Mouse (Mus musculus) frontal cortex, adult 2 months (tissue): ENCODE measurements around the gene Ctnnal1. TPM values are rescaled to one million over a fixed set of nuclear protein-coding genes. Genes with fewer than 3 reads are reported as not detected.
"Not testable (repeated sequence)": the region's sequence is repeated elsewhere in the genome, so short reads cannot be mapped to it uniquely, and the experiment has no call there.

ENCODE experiments used
- DNase-seq, 2 experiments: peaks; one replicate each; pipeline ENCODE4 v3.0.0; 2022; ENCODE audit warnings: low spot score in 1 of 2; ENCODE audit errors: extremely low spot score in 1 of 2
- polyA plus RNA-seq: library from polyadenylated mRNA; depleted of rRNA; stranded (reverse); fragments of >200 nt; gene quantifications from 2 replicates; pipeline ENCODE4 v1.2.3, GENCODE M21; 2012; rRNA removed

The Ctnnal1 gene
- polyA plus RNA-seq = 21.6 and 23.9 TPM in 2 replicates

GRCm38 (mm10) chr4:56865003-56865511 lies at the start of gene Ctnnal1:
Gene Ctnnal1, minus strand, starts transcription at chr4:56865188.
- peak; percentile 75 to 80 for DNase-seq

- no peak for DNase-seq
Measured at GRCm38 (mm10) chr4:56914761-56915160, 49.8 kb upstream of the Ctnnal1 start.

DNA sequence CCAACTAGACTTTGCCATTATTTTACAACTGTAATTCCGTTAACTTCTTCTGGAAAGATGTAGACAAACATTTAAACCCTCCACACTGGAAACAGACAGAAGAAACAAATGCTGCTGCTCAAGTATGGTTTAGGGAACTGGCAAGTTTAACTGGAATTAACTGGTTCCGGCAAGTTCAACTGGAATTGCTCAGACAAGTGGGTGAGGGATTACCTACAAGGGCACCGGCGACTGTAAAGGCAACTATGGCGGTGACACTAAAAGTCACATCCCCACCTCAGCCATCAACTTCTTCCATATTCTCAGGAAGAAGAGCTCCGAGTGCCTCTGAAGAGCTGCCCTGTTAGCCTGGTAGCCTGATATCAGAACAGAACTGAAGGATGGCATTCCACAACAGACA lies 49.4 kb upstream of the Ctnnal1 start:
- no peak for DNase-seq

GRCm38 (mm10) chr4:56912382-56913001 lies 47.5 kb upstream of the Ctnnal1 start:
- no peak for DNase-seq

- peak; percentile 25 to 33 for DNase-seq
Measured at GRCm38 (mm10) chr4:56909568-56909967, 44.6 kb upstream of the Ctnnal1 start.

DNA sequence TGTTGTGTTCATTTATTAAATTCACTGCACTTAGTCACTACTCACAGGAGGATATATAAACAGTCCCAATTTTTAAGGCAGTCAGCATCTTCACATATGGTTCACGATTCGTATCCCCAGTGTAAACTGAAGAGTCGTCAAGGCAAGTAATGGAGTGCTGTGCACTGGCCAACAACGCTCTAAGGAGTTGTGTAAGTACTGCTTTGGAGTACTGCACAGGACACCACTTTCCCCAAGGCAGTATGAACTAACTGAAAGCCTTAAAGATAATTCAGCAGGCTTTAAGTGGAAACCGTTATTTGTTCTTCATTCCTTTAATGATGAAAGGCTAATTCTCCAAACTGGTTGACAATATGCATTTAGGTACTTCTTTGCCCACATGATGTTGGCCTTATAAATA lies 42.7 kb upstream of the Ctnnal1 start:
- DNase-seq = no peak

DNA sequence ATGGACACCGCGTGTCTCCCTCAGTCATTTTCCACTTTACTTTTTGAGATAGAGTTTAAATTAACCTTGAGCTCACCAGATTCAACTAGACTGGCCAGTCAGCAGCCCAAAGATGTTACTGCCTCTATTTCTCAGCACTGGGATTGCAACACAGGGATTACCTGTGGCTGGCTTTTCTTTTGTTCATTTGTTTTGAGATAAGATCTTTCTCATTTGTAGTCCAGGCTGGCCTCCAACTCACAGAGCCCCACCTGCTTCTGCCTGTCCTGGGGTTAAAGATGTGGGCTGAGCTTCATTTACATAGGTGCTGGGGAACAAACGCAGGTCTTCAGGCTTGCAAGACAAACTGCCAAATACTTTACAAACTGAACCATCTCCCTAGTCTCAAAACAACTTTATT lies 41.9 kb upstream of the Ctnnal1 start:
- DNase-seq = no peak

- no peak for DNase-seq
Measured at GRCm38 (mm10) chr4:56905507-56905906, 40.5 kb upstream of the Ctnnal1 start.

GRCm38 (mm10) chr4:56901671-56902070 lies 36.7 kb upstream of the Ctnnal1 start:
- DNase-seq = no peak

DNA sequence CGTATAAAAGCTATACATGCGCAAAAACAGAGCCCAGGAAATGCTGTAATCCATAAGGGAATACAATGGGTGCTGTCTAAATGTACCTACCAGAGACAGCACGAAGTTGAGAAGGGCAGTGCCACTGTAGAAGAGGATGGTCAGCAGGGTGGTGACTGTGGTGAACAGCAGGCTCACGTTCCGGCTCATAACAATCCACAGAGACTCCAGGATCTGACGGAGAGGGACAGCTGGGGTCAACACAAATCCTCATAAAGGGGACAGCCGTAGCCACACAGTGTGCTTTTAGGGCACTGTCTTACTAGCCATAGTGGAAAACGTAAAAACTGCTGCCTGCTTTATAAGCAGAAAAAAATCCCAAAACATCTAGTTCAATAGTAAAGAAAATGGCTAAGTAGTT lies 34.2 kb upstream of the Ctnnal1 start:
- no peak for DNase-seq

GRCm38 (mm10) chr4:56897511-56897910 lies 32.5 kb upstream of the Ctnnal1 start:
- no peak for DNase-seq

DNA sequence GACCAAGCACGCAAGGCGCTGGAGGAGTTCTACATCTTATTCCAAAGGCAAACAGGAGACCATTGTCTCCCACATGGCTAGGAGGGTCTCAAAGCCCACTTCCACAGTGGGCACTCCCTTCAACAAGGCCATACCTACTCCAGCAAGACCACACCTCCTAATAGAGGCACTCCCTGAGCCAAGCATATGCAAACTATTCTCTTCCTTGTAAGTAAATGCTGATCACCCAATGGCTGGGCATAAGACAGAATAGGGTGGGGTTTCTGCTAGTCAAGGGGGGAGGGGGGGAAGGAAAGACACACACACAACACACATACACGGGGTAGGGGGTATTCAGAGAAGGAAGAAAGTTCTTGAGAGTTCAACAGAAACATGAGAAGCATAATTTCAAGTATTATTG lies 29.2 kb upstream of the Ctnnal1 start:
- no peak for DNase-seq

DNA sequence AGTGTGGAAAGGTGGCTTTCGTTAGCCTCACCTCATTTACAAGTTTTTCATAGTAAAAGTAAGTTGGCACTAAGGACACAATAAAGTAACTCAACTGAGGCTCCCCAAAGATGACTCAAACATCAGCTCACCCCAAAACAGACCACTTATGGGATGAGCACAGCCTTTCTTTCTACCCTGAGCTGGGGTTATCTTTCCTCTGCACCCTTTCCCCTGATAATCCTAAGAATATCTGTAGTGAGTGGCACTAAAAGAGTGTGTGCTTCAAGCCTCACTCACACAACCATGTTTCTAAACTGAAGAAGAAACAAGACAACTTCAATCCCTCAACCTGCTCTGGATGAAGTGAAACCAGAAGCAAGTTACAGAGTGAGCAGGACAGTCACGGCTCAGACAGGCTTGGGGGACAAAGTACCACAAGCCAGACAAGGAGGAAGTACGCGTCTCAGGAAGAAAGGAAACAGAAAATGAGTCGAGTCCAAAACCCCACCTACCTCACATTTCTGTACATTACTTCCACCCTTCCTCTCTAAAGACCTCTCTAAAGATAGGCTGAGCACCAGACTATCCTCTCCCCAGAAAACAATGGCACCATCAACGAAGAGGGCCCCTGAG lies 27.6 kb upstream of the Ctnnal1 start:
- DNase-seq = no peak

GRCm38 (mm10) chr4:56888483-56888882 lies 23.5 kb upstream of the Ctnnal1 start:
- DNase-seq = no peak

DNA sequence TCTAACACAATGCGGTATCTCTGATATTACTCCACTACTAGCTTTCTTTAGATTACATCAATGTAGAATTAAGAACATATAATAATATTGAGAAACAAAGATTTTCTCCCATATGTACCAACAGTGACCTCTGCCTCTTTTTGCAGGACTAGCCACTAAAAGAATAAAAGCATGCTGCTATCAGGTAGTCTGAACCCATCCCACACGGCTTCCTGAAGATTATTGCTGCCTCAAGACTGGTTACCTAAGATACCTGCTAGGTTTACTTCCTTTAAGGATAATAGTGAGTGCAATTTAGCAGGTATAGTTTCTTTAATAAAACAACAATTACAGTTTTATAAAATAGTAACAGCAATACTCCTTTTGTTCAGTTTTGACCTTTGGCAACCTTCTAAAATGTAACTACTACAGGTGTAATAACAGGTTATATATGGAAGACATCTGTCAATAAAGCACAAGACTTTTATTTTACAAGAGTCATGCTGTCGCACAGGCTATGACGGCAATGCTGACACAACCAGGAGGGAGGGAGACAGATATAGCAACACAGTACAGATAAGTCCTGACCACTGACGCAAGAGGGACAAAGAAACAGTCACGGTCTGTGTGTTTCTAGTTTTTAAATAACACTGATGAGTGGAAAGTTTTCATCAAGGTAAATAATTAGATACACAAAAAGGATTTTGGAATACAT lies 21.4 kb upstream of the Ctnnal1 start:
- no peak for DNase-seq

- no peak for DNase-seq
Measured at GRCm38 (mm10) chr4:56880036-56880703, 15.2 kb upstream of the Ctnnal1 start.

- no peak for DNase-seq
Measured at GRCm38 (mm10) chr4:56878971-56879370, 14.0 kb upstream of the Ctnnal1 start.

DNA sequence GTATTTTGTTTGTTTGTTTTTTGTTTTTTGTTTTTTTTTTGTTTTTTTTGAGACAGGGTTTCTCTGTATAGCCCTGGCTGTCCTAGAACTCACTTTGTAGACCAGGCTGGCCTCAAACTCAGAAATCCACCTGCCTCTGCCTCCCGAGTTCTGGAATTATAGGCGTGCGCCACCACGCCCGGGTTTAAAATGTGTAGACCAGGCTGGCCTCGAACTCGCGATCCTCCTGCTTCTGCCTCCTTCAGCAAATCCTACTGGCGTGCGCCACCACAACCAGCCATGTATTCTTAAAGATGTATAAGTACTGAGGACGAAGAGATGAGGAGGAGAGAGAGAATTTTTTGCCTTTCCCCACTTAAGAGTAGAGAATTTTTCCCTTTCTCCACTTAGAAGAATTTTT lies 5.6 kb upstream of the Ctnnal1 start:
- not testable (repeated sequence) for DNase-seq

DNA sequence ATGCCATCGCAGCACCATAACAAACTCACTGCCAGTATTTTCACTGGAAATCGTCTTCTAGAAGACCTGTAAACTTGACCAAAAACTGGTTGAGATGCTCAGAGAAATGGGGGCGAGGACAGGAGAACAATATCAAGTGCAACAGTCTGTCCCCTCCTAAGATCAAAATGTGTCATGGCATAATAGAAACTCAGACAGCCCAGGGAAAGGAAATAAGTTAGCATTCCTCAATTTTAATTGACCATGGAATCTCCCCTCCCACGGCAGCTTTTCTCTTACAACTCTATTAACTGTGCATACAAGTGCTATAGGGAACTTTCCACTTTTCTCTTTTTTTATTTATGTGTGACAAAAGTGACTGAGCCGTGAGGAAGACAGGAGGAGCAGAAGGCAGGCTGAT lies 2.8 kb upstream of the Ctnnal1 start:
- DNase-seq = no peak

GRCm38 (mm10) chr4:56865971-56866370 lies 983 bp upstream of the Ctnnal1 start:
- peak in 1 of 2 experiments; percentile 64 for DNase-seq

- DNase-seq = peak in 1 of 2 experiments; percentile 45
Measured at GRCm38 (mm10) chr4:56864417-56865001, 479 bp downstream of the Ctnnal1 start.
